Mouse (Mus musculus) adrenal gland, postnatal 4 days (tissue): Measurements from ENCODE around the gene Slc9b2. TPM values are rescaled to one million over a fixed set of nuclear protein-coding genes. Genes with fewer than 3 reads are reported as not detected.

Experiments used
- total RNA-seq, 2 experiments: library from RNA; stranded (reverse); gene quantifications; 2 replicates each; pipeline ENCODE4 v1.2.3; 2021

Gene Slc9b2
- total RNA-seq, 2 experiments from 2014 or later = 1.4 to 1.6 TPM

Other genes starting within 250 kb of the Slc9b2 start
- gene Cenpe, start 95.2 kb upstream of the Slc9b2 start, total RNA-seq = 10 to 100 TPM; 11.9 to 16.7 TPM
- 10 to 100 TPM in 1 of 2 experiments, 1 to 10 TPM in 1; 3.6 to 12.6 TPM for gene Bdh2, start 26.5 kb upstream of the Slc9b2 start, total RNA-seq
- gene Slc9b1, start 40.3 kb downstream of the Slc9b2 start, total RNA-seq = 1 to 10 TPM in 1 of 2 experiments, under 1 TPM in 1; 0.73 to 1.7 TPM
- 10 to 100 TPM; 31.7 to 34.1 TPM for gene Cisd2, start 116.2 kb downstream of the Slc9b2 start, total RNA-seq
- 100 to 1,000 TPM; 363 to 371 TPM for gene Ube2d3, start 130.4 kb downstream of the Slc9b2 start, total RNA-seq
- 10 to 100 TPM; 26.0 to 30.2 TPM for gene Manba, start 177.9 kb downstream of the Slc9b2 start, total RNA-seq